In the genomic region with DNA sequence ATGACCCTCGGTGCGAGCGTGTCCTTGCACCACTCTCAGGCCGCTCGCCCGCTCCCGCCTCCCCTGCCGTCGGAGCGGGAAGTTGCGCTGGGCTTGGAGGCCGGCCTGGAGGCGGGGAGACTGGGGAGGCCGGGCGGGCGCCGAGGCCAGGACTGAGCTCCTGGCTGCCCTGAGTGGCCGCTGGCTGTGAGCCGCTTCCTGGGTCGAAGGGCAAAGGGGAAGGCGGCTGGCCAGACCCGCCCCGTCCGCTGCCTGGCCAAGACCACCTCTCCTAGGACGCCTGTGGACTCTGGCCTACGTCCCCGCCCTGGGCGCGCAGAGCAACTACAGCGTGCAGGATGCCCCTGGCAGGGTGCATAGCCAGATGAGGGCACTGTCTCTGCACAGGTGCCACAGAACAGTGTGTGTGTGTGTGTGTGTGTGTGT, we compare ENCODE assay signal across 8 mouse cellular contexts. TPM values are rescaled to one million over a fixed set of nuclear protein-coding genes. Genes with fewer than 3 reads are reported as not detected.
DNase-seq lines count a peak whose midpoint lies in the region; ATAC-seq and TF ChIP-seq lines count a peak whose summit lies in the region.

No protein-coding gene starts in this region.

- peak overlapping the region; percentile 97 for H3K4me3 ChIP-seq in hindbrain, embryonic 12.5 days
- H3K4me3 ChIP-seq in lung, embryonic 15.5 days: peak overlapping the region; percentile 86

- in situ Hi-C loops in Patski (cut with MboI; ENCODE audit: low pct_unique_long_range_greater_than_20kb): no loop called here

- 0 out of 2 replicates have a peak, but pooled peaks cover under 1% of the 10 kb centered on the region for H3K36me3 ChIP-seq in hindbrain, embryonic 12.5 days
- no peaks in the 10 kb centered on the region for H3K36me3 ChIP-seq in lung, embryonic 15.5 days

- H3K4me1 ChIP-seq in hindbrain, embryonic 12.5 days: peaks cover 66% of the 10 kb centered on the region
- peaks cover 55% of the 10 kb centered on the region for H3K4me1 ChIP-seq in lung, embryonic 15.5 days

- TF ChIP-seq CTCF in Patski (IDR thresholded peaks at IDR 0.05): no peak

- H3K27ac ChIP-seq in hindbrain, embryonic 12.5 days: peak overlapping the region; percentile 97
- H3K27ac ChIP-seq in lung, embryonic 15.5 days: peak overlapping the region; percentile 94

- peak; percentile 81 for ATAC-seq in Patski
- ATAC-seq in hindbrain, embryonic 12.5 days (ENCODE audit: low FRiP score): peak; percentile 52
- peak; percentile 87 for ATAC-seq in lung, embryonic 15.5 days (ENCODE audit: borderline replicate concordance, extremely low read depth, low FRiP score, low TSS enrichment)

- WGBS in hindbrain, embryonic 12.5 days: under 1% methylated on average over 29 of the region's 30 CpGs
- WGBS in lung, embryonic 15.5 days: under 1% methylated on average over 28 of the region's 30 CpGs

- CTCF ChIA-PET in Patski (lab: Charles Lee): interaction anchor here (0.9 kb wide), 1 partner anchor 12 kb away, joined by 3 read pairs; no protein-coding TSS in a partner anchor

- no peaks in the 10 kb centered on the region for H3K9me3 ChIP-seq in hindbrain, embryonic 12.5 days (replicated peaks)
- H3K9me3 ChIP-seq in lung, embryonic 15.5 days: no peaks in the 10 kb centered on the region

- H3K27me3 ChIP-seq in Patski: no peaks in the 10 kb centered on the region
- H3K27me3 ChIP-seq in hindbrain, embryonic 12.5 days: 0 out of 2 replicates have a peak, but pooled peaks cover 7% of the 10 kb centered on the region
- peaks cover 6% of the 10 kb centered on the region; the same call in 1 of the 2 replicates for H3K27me3 ChIP-seq in lung, embryonic 15.5 days

- H3K4me2 ChIP-seq in hindbrain, embryonic 12.5 days (replicated peaks): peak overlapping the region; percentile 87
- peak overlapping the region; percentile 86 for H3K4me2 ChIP-seq in lung, embryonic 15.5 days

- DNase-seq in Patski (ENCODE audit: low read depth, low spot score): no peak
- peak; percentile 59 for DNase-seq in cerebellum, adult 9-11 months
- DNase-seq in frontal cortex, postnatal 14 days (ENCODE audit: low spot score in 2 of 2): peak; percentile 35 to 61
- peak; percentile 69 to 78 for DNase-seq in layer of hippocampus, postnatal 10 days (ENCODE audit: low spot score in 2 of 2)
- DNase-seq in ovary, adult 18-20 months (ENCODE audit: low spot score): peak; percentile 91
- DNase-seq in urinary bladder, postnatal 25 days (ENCODE audit: low spot score): peak; percentile 79

- peak overlapping the region; percentile 99 for H3K9ac ChIP-seq in hindbrain, embryonic 12.5 days
- peak overlapping the region; percentile 84 for H3K9ac ChIP-seq in lung, embryonic 15.5 days

- POLR2A ChIA-PET in Patski (lab: Charles Lee): interaction anchor here (0.7 to 1.3 kb wide), 3 partner anchors 18 to 574 kb away, joined by 3 to 4 read pairs (median 3); no protein-coding TSS in a partner anchor

RNA-seq across cellular contexts. Expression of gene Fignl2, which starts 0.4 kb away (rescaled TPM):
- polyA plus RNA-seq in Patski (2021): 5.7 TPM
- polyA plus RNA-seq in hindbrain, embryonic 12.5 days (2016; fragmentation: Nextera tagmentation; extraction: Ambion mirVana): 0.41 and 0.44 TPM in 2 replicates
- 1 to 10 TPM; 1.1 to 1.2 TPM for total RNA-seq in layer of hippocampus, postnatal 10 days (2021)
- polyA plus RNA-seq in lung, embryonic 15.5 days (2015; fragmentation: Nextera tagmentation; extraction: Ambion mirVana): 0.19 and 0.24 TPM in 2 replicates

RNA-seq across cellular contexts. Expression of gene Gm47841, which starts 31.5 kb away (rescaled TPM):
- polyA plus RNA-seq in Patski (2021): 0.08 TPM
- polyA plus RNA-seq in hindbrain, embryonic 12.5 days (2016; fragmentation: Nextera tagmentation; extraction: Ambion mirVana): not detected in 2 replicates
- total RNA-seq in layer of hippocampus, postnatal 10 days (2021): not detected
- polyA plus RNA-seq in lung, embryonic 15.5 days (2015; fragmentation: Nextera tagmentation; extraction: Ambion mirVana): 0.19 TPM in 1 of 2 replicates, not detected in the other

RNA-seq across cellular contexts. Expression of gene Ankrd33, which starts 36.8 kb away (rescaled TPM):
- not detected for polyA plus RNA-seq in Patski (2021)
- not detected in 2 replicates for polyA plus RNA-seq in hindbrain, embryonic 12.5 days (2016; fragmentation: Nextera tagmentation; extraction: Ambion mirVana)
- not detected for total RNA-seq in layer of hippocampus, postnatal 10 days (2021)
- polyA plus RNA-seq in lung, embryonic 15.5 days (2015; fragmentation: Nextera tagmentation; extraction: Ambion mirVana): not detected in 2 replicates

RNA-seq across cellular contexts. Expression of gene Acvrl1, which starts 49.6 kb away (rescaled TPM):
- not detected for polyA plus RNA-seq in Patski (2021)
- polyA plus RNA-seq in hindbrain, embryonic 12.5 days (2016; fragmentation: Nextera tagmentation; extraction: Ambion mirVana): 11.6 TPM in 2 replicates
- 1 to 10 TPM; 9.0 to 9.8 TPM for total RNA-seq in layer of hippocampus, postnatal 10 days (2021)
- 68.2 and 72.4 TPM in 2 replicates for polyA plus RNA-seq in lung, embryonic 15.5 days (2015; fragmentation: Nextera tagmentation; extraction: Ambion mirVana)
